Mouse (Mus musculus): Measurements from ENCODE around the gene Pramef17.
"Not testable (repeated sequence)": the region's sequence is repeated elsewhere in the genome, so short reads cannot be mapped to it uniquely, and the experiment has no call there.

Pramef17 gene

GRCm38 (mm10) chr4:143994269-143994668 lies at the start of gene Pramef17:
TSS of gene Pramef17 (minus strand) at chr4:143994369.
- not testable (repeated sequence) for DNase-seq

- peak; percentile 25 to 26 for DNase-seq
These were observed 6.0 kb downstream of the Pramef17 start for GRCm38 (mm10) chr4:143988126-143988525.

GRCm38 (mm10) chr4:143987475-143987941 lies 6.7 kb downstream of the Pramef17 start:
- DNase-seq: peak; percentile 22 to 24

- DNase-seq: peak; percentile 5 to 9
These were observed 8.4 kb downstream of the Pramef17 start for GRCm38 (mm10) chr4:143985733-143986132.

GRCm38 (mm10) chr4:143985165-143985564 lies 9.0 kb downstream of the Pramef17 start:
- DNase-seq: peak in 1 of 2 experiments; percentile 1

GRCm38 (mm10) chr4:143983446-143983845 lies 10.7 kb downstream of the Pramef17 start:
- not testable (repeated sequence) for DNase-seq

GRCm38 (mm10) chr4:143966850-143967249 lies 27.3 kb downstream of the Pramef17 start, which contains the start of gene Gm13101:
TSS of gene Gm13101 (minus strand) at chr4:143966950.
- DNase-seq: not testable (repeated sequence)

GRCm38 (mm10) chr4:143950916-143951315 lies 43.3 kb downstream of the Pramef17 start, which contains the start of gene Pramef25:
TSS of gene Pramef25 (minus strand) at chr4:143951016.
- DNase-seq: not testable (repeated sequence)
